Mouse (Mus musculus) embryonic fibroblast, embryonic 13.5 days (primary cell): ENCODE data around the gene Wdr77.

Experiments used
- CTCF ChIP-seq: IDR thresholded peaks from 2 replicates; pipeline ENCODE4 v1.5.1; 2011; ENCODE audit warnings: mild to moderate bottlenecking, control low read depth, low read length, moderate library complexity, borderline replicate concordance; ENCODE audit not compliant: insufficient read depth
- POLR2A ChIP-seq: IDR thresholded peaks from 2 replicates; pipeline ENCODE4 v1.6.1; 2011; ENCODE audit warnings: low read depth, mild to moderate bottlenecking, control low read depth, low read length, moderate library complexity

DNA sequence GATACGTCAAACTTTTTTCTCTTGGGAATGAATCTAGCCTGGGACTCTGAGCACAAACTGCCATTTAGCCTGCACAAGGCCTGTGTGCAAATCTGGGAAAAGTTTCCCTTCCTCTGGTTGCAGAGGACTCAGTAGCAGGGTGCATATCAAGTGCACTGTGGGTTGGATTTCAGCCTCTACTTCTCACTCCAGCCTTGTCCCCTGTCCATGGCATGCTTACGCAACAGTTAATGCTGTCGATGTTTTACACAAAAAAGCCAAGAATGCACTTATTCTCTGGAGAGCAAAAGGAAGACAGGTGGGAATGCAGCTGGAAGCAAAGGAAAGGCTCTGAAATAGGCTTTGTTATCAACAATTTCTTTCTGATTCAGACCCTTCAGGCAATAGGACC lies 40.8 kb upstream of the Wdr77 start:
- TF ChIP-seq POLR2A, result no peak
- no peak for TF ChIP-seq CTCF
